Mouse (Mus musculus) hematopoietic stem cell, adult 5-6 weeks (primary cell): ENCODE measurements around the gene Utp20. TPM values are rescaled to one million over a fixed set of nuclear protein-coding genes. Genes with fewer than 3 reads are reported as not detected.

ENCODE experiments used
- ATAC-seq, 2 experiments: fragments of 125-278 bp in 1 of 2; replicated peaks in 1 of 2; 2 replicates each; pipeline ENCODE4 v1.8.0; 2016 to 2017; ENCODE audit warnings: inconsistent platforms in 2 of 2, mild to moderate bottlenecking in 2 of 2, moderate number of reproducible peaks in 2 of 2, low read depth in 1 of 2, moderate TSS enrichment in 1 of 2; ENCODE audit not compliant: low FRiP score in 2 of 2, poor library complexity in 2 of 2, severe bottlenecking in 2 of 2, insufficient read depth in 1 of 2, low TSS enrichment in 1 of 2
- total RNA-seq: library from RNA; stranded (forward); fragments of 172-1452, 232-1000 nt; gene quantifications from 2 replicates; pipeline ENCODE4 v1.2.3, GENCODE M21; 2017

The Utp20 gene
- total RNA-seq, 1 experiment from 2014 or later, result 26.9 TPM

DNA sequence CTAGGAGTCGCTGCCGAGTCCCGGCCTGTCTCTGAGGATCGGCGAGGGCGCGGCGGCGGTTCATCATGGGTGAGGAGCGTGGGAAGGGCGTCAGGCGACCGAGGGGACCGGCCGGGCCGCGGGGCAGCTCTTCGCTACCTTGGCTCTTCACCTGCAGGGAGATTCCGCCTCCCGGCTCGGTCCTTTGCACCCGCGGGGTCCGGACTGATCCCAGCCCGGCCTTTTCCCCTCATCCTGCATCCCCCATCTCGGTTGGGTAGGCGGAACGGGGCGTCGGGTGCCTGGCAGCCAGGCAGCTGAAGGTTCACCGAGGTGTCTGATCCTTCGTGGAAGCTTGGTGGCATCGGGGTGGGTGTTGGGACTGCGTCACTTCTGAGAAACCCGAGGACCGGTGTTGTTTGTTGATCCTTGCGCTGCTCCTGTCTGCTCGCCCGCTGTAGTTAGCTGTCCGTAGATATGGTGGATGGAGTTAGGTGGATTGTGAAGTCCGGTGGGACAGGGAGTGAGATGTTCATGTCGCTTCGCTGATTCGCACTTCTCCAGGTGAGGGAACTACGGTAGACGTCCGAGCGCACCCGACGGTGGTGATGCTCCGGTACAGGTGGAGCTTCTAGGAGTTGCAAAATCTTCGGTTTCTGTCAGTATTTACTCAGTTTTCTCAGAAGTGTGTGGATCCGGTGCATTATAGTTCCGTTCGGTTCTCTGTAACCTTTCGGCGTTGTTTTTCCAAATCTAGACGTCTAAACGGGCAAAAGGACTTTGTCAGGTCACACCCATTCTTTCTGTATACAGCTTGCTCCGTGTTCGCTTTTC is 94.9 kb downstream of the Utp20 start:
- peak in 1 of 2 experiments; percentile 9; a peak in 2 of 4 replicates for ATAC-seq

DNA sequence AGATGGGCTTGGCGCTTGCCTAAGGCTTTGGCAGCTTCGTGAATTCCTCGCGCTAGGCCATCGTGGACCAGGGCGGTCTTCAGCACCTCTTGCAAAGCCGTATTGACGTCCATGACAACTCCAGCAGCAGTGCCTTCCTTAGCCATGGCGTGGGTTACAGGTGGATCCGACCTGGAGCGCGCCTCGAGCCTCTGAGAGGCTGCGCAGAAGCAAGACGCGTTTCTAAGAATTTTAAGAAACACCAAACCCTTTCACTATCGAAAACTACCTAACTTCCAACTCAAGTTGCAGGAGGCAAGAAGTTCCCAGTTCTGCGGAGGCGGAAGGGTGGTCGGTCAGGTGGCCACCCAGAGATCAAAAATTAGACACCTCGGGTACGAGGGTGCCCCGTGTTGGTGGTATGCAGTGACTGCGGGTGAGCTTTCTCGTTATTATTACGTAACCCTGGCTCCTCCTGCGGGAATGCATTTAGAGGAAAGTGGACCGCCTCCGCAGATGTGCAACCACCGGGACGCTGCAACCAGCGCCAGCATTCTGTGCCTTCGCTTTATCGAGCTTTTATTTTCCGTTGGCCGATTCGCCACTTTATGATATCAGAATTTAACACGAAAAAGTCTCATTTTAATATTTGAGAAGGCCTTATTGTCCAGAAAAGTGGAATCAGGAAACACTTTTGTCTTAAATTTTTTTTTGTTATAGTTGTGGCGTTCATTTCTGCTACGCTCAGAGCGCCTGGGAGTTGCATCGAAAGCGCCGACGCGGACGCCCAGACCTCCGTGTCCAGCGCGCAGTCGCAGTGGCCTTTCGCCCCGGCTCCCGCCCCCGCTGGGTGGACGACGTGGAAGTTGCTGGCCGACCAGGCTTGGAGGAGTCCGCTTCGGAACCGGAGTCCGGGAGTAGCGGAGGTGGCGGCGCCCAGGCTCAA is 95.8 kb downstream of the Utp20 start, which contains the start of gene Arl1:
TSS of gene Arl1 (plus strand) at position 288 of the 925 bp plus-strand sequence.
- ATAC-seq, result peak; percentile 85 to 88

DNA sequence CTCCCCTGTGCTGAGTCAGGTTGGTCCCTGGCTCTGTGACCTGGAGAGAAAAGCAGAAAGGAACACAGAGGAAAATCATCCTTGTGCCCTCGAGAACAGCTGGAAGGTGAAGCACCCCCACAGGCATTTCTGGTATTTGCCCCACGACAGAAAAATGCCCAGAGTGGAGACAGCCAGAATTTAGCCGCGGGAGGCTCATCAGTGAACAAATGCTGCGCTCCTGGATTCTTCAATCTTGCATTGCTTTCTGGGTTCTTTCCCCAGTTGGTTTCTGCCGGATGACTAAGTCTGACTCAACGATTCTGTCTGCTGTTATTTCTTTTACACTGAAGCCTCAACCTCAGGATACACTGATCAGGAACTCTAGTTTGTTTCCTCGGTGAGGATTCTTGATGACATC is 98.4 kb downstream of the Utp20 start:
- ATAC-seq, result no peak

DNA sequence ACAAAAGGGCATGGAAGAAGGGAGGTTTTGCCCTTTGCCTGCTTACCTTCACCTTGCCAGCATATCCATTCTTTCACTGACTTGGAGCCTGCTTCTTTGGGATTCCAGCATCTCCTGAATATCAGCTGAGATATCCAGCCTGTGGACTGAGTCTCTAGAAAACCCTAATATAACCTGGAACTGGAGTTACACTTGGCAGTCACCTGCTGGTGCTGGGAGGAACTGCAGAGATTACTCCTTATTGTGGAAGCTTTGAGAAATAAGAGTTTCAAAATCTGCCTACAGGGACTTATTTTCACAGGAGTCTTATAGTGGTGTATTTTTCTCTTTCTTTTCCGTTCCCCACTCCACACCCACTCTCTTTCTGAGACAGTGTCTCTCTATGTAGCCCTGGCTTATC is 99.5 kb downstream of the Utp20 start:
- no peak for ATAC-seq

DNA sequence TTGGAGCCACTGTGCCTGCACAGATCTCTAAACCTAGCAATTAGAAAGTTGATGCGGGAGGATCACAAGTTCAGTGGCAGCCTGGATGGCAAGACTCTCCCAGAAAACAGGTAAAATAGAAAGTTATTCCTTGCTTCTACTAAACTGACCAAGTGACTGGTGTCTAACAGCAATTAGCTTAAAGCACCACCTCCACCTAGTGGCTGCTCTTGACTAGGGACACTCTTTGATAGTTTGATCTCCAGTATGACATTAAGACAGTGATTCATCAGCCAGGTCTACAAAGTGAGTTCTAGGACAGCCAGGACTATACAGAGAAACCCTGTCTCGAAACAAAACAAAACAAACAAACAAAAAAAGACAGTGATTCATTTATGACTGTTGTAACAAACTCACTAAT is 101.3 kb downstream of the Utp20 start:
- ATAC-seq, result peak; percentile 35 to 61; a peak in 1 of 4 replicates

DNA sequence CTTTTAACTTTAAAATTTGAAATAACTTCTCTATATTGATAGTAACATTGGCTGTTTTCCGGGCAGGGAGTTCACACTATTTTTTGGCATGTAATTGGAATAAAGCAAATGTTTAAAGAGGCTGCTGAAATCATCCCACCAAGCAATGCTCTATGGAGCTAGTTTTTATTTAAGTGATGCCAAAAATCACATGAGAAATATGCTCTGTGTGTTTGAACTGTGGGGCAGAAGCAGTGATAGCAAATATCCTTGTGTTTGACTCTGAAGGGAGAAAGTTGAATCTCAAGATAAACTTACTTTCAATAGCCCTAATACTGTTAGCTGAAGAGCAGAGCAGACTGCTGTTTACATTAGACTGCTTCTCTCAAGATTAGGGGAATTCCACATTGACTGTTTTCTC is 107.0 kb downstream of the Utp20 start:
- no peak for ATAC-seq

DNA sequence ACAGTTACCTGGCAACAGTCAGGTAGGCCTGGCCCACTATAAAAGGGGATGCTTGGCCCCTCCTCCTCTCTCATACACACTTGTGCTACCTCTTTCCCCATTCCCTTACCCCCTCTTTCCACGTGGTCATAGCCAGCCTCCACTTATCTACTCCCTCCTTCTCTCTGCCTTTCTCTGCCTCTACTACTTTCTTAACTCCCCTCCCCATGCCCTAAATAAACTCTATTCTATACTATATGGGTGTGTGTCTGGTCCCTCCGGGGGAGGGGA is 108.9 kb downstream of the Utp20 start:
- no peak for ATAC-seq

DNA sequence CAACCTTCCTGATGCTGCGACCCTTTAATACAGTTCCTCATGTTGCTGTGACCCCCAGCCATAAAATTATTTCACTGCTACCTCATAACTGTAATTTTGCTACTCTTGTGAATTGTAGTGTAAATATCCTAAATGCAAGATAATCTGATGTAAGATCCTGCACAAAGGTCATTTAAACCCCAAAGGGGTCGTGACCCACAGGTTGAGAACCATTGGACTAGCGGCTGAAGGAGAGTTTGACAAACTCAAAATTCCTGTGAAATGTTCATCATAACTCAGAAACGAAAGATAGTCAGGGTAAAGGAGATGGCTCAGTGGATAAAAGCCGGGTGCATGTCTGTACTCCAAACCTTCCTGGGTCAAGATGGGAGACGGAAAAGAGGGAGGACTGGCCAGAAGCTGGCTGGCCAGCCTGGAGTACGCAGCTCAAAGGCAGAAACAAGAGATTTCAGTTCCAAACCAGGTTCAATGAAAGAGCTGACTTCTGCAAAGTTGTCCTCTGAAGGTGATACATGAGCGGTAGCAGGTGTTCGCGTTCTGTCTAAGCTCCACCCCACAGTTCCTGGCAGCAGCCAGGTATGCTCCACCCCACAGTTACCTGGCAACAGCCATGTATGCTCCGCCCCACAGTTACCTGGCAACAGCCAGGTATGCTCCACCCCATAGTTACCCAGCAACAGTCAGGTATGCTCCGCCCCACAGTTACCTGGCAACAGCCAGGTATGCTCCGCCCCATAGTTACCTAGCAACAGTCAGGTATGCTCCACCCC is 109.4 kb downstream of the Utp20 start:
- ATAC-seq, result no peak

DNA sequence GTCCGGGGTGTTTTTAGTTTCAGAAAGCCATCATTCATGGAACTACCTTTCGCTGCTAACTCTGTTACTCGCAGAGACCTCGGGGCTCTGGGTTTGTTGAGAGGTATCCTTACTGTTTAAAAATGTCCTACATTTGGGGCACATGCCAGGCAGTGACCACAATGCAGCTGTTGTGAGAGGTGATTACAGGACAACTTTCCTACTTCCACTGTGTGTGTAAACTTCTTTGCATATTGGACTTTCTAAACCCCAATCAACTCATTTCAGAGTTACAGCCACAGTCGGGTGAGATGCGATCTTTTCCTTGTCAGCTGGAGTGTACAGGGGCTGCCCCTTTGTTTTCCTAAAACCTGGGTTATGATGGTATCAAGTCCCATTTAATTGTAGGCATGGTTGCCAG is 111.0 kb downstream of the Utp20 start:
- no peak for ATAC-seq

DNA sequence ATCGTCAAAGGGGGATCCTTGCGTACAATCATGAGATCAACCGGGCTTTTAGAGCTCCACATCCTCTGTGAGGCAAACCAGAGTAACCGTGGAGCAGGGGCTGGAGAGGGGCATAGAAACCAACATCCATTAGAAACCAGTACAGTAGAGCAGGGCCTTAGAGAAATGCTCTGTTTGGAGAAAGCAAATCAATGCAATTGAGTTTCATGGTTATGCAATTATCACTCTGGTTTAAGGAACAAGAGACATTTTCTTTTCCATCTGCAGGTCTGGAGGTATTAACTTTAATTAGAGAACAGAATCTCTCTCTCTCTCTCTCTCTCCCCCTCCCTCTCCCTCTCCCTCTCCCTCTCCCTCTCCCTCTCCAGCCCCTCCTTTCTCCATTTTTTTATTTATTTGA is 111.9 kb downstream of the Utp20 start:
- no peak for ATAC-seq

DNA sequence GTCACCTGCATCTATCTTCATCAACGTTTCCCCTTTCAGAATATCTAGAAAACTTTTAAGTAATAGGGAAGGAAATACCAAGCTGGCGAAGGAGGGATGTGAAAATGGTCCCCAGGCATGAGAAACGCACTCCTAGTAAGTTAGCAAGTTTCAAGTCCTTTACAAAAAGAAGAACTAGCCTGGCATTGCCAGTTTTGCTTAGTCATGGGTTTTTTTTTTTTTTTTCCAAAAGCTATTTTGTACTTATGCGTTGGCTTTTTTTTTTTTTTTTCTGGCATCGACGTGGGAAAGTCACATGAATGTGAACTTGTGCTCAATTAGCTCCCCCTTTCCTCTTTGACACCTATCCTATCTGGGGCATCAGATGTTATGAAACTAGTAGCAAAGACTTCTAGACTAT is 114.2 kb downstream of the Utp20 start:
- ATAC-seq, result peak; percentile 73 to 79

DNA sequence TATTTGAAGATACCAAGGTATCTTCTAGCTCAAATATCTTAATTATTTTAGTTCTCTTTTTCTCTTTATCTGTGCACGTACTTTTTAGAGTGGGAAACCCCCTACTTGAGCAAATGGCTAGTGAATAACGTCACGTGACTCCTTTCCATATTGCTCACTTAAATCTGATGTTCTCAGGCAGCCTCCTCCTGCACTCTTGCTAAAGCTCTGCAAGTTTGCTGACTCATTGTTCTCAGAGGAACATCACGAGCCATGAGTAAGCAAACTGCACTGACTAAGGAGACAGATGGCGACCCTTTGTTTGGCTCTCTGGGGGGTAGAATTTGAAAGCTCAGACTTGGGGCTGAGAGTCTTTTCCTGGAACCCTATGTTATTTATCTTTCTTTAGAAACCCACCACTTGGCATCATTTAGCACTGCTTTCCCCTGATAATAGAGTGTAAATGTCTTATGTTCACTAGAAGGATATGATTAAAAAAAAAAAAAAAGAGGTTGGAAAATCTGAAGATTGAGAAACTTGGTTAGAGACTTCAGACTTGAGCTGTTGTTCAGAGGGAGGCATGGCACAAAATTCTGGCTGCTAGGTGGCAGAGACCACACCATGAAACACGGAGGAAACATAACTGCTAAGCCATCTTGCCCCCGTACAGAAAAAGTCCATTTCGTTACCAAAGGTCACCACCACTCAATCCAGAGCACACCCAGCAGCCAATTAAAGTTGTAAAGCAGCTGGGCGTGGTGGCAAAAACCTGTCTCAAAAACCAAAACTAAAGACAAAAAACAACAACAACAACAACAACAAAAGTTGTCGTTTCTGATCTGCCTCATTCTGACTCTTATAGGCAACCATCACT is 117.7 kb downstream of the Utp20 start:
- ATAC-seq, result peak; percentile 58 to 65; a peak in 3 of 4 replicates

DNA sequence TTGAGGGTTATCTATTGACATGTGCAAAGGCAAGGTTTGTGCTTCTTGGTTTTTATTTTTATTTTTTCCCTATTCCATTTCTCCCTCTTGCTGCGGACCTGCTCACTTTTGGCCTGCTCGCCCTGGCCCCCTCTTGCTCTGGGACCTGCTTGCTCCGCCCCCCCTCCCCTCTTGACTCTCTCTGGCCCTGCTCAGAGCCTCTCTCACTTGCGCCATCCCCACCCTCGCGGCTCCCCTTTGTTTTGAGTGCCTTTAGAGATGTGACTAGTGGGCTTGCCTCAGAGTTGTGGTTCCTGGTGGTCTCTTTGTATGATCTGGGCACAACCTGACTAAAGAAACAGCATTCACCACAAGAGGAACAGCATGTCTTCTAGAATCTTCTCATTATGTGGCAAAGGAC is 125.7 kb downstream of the Utp20 start:
- ATAC-seq, result no peak

Other genes with a start within 250 kb of the Utp20 start
- gene Mybpc1, start 221.7 kb downstream of the Utp20 start, total RNA-seq, result not detected in 2 replicates
- 2.8 and 3.6 TPM in 2 replicates for gene Spic, start 141.8 kb downstream of the Utp20 start, total RNA-seq
- gene Arl1, start 95.9 kb downstream of the Utp20 start, total RNA-seq, result 79.0 and 115 TPM in 2 replicates
- gene Slc5a8, start 59.2 kb upstream of the Utp20 start, total RNA-seq, result not detected in 2 replicates